Mouse (Mus musculus) pancreas, adult 10 weeks (tissue): ENCODE data around the gene Arfgap2. TPM values are rescaled to one million over a fixed set of nuclear protein-coding genes. Genes with fewer than 3 reads are reported as not detected.

ENCODE experiments used
- polyA plus RNA-seq: library from polyadenylated mRNA; stranded (reverse); fragments of 350-450 nt; fragmentation: Illumina TruSeq; extraction: RNeasy Lipid Tissue Mini Kit (QIAGEN cat#74804); gene quantifications from one replicate; pipeline ENCODE4 v1.2.3, GENCODE M21; 2015; ENCODE audit warnings: low read depth, low replicate concordance; ENCODE audit not compliant: insufficient read depth

Arfgap2 gene
- 21.6 TPM for polyA plus RNA-seq

GRCm38 (mm10) chr2:91264711-91265681, at the start of gene Arfgap2:
Gene Arfgap2, plus strand, starts transcription at chr2:91264974.

GRCm38 (mm10) chr2:91236601-91237510, 27.9 kb upstream of the Arfgap2 start, which contains the start of gene Ddb2:
Gene Ddb2, minus strand, starts transcription at chr2:91236982.

GRCm38 (mm10) chr2:91255661-91256150, 9.1 kb upstream of the Arfgap2 start, which contains the start of gene Pacsin3:
Gene Pacsin3, plus strand, starts transcription at chr2:91255954.

Other genes with a start within 250 kb of the Arfgap2 start
- not detected for gene Rapsn, start 229.4 kb upstream of the Arfgap2 start, polyA plus RNA-seq
- 33.6 TPM for gene Psmc3, start 211.0 kb upstream of the Arfgap2 start, polyA plus RNA-seq
- gene Slc39a13, start 194.6 kb upstream of the Arfgap2 start, polyA plus RNA-seq, result 20.6 TPM
- gene Spi1, start 182.6 kb upstream of the Arfgap2 start, polyA plus RNA-seq, result 1.9 TPM
- gene Mybpc3, start 146.8 kb upstream of the Arfgap2 start, polyA plus RNA-seq, result not detected
- 16.6 TPM for gene Madd, start 81.1 kb upstream of the Arfgap2 start, polyA plus RNA-seq
- gene Nr1h3, start 62.1 kb upstream of the Arfgap2 start, polyA plus RNA-seq, result 8.1 TPM
- 6.4 TPM for gene Acp2, start 62.1 kb upstream of the Arfgap2 start, polyA plus RNA-seq
- gene Ddb2, start 28.0 kb upstream of the Arfgap2 start, polyA plus RNA-seq, result 7.0 TPM
- 9.1 TPM for gene Pacsin3, start 9.0 kb upstream of the Arfgap2 start, polyA plus RNA-seq
- gene 1110051M20Rik, start 179.7 kb downstream of the Arfgap2 start, polyA plus RNA-seq, result 5.2 TPM
- 2.7 TPM for gene Lrp4, start 192.5 kb downstream of the Arfgap2 start, polyA plus RNA-seq